Mouse (Mus musculus) left cerebral cortex, postnatal 14 days (tissue): ENCODE results near the gene Mrps15. TPM values are rescaled to one million over a fixed set of nuclear protein-coding genes. Genes with fewer than 3 reads are reported as not detected.

Source experiments
- DNase-seq, 2 experiments: peaks; one replicate each; pipeline ENCODE4 v3.0.0; 2021 to 2022; ENCODE audit warnings: low spot score in 2 of 2, mixed read lengths in 1 of 2
- intact Hi-C: fragments of 180-260 bp; cut with DNase I; formaldehyde crosslinking; loops from one replicate; pipeline ENCODE4 v1.15.1; 2025
- total RNA-seq, 2 experiments: library from RNA; stranded (reverse); gene quantifications; 2 replicates each; pipeline ENCODE4 v1.2.3; 2021

The Mrps15 gene
- total RNA-seq, 2 experiments from 2014 or later, result 40.7 to 48.7 TPM

DNA sequence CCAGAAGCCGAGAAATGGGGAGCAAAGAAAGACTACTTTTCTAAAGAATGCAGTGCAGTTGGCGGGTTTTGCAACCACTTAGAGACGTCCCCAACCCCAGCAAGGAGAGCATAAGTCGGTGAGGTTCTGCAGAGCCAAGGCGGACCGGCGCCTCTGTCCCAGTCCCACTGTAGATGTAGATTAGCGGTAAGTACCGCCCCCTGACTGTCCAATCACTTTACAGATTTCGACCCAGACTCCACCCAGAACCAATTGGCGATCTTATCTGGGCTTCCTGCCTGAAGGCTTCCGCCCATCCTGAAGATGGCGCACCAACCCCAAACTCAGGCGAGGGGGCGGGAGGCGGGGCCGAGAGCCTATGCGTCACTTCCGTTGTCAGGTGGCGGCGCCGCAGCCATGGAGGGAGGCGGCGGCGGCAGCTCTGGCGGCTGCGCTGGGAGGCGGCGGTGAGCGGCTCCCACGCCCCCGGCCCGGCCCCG is 56.9 kb downstream of the Mrps15 start, which contains the start of gene Stk40:
Stk40 (plus strand) TSS at position 368 of the 479 bp plus-strand sequence.
- intact Hi-C loops, result no loop called here
- DNase-seq, result peak; percentile 96 to 98

DNA sequence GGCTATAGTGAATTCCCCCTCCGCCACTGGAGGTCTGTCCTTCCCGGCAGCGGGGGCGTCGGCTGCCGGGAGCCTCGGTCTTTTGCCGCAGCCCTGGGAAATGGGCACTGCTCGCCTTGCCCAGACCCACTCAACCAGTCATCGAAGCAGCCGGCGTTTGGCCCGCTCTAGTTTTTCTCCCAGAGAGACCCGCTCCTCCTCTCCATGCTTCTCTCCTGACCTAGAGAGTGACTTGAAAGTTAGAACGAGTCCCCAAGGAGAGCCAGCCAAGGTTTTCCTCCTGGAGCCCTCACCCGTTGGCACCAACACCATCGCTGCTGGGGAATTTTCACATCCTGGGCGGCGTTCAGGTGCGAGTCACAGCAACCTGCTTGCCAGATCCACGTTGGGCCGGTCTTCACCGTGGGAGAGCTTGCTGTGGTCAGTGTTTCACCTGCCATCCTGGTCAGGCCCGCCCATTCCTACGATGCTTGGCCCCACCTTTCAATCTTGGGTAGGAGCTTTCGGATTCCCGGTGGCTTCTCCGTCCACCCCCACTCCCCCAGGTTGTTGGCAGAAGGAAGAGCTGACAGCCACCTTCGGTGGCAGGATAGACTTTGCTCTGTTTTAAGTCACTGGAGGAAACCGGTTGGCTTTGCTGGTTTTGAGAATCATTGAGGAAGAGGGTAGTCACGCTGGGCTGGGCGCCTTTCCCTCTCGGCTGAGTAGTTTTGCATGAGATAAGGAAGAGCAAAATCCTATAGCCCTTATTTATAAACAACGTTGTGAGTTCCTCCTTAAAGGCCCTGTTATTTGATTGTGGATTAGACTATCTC is 57.7 kb downstream of the Mrps15 start:
- peak in 1 of 2 experiments; percentile 33 for DNase-seq
- intact Hi-C loops, result no loop called here

Other genes with a start within 250 kb of the Mrps15 start
- 1 to 10 TPM; 3.3 to 3.7 TPM for gene Csf3r, start 22.4 kb upstream of the Mrps15 start, total RNA-seq
- gene Oscp1, start 11.6 kb downstream of the Mrps15 start, total RNA-seq, result 10 to 100 TPM; 49.7 to 55.3 TPM
- 10 to 100 TPM; 14.7 to 15.4 TPM for gene Lsm10, start 49.7 kb downstream of the Mrps15 start, total RNA-seq
- gene Stk40, start 57.0 kb downstream of the Mrps15 start, total RNA-seq, result 10 to 100 TPM; 26.5 to 28.8 TPM
- gene Eva1b, start 100.8 kb downstream of the Mrps15 start, total RNA-seq, result 1 to 10 TPM; 6.5 to 7.0 TPM
- 1 to 10 TPM in 1 of 2 experiments, under 1 TPM in 1; 0.79 to 1.0 TPM for gene Sh3d21, start 116.6 kb downstream of the Mrps15 start, total RNA-seq
- 100 to 1,000 TPM; 129 to 147 TPM for gene Thrap3, start 155.8 kb downstream of the Mrps15 start, total RNA-seq
- gene Map7d1, start 209.4 kb downstream of the Mrps15 start, total RNA-seq, result 100 to 1,000 TPM; 241 to 264 TPM
- gene Trappc3, start 215.4 kb downstream of the Mrps15 start, total RNA-seq, result 10 to 100 TPM; 82.0 to 85.4 TPM
- gene Col8a2, start 239.9 kb downstream of the Mrps15 start, total RNA-seq, result 1 to 10 TPM; 2.9 to 3.4 TPM